Mouse (Mus musculus) left cerebral cortex, adult 2 months (tissue): ENCODE data around the gene Hoxc5. TPM values are rescaled to one million over a fixed set of nuclear protein-coding genes. Genes with fewer than 3 reads are reported as not detected.

Source experiments
- DNase-seq, 2 experiments: peaks; one replicate each; pipeline ENCODE4 v3.0.0; 2021 to 2022; ENCODE audit warnings: low spot score in 2 of 2, mixed read lengths in 1 of 2; ENCODE audit errors: extremely low spot score in 1 of 2
- H3K27ac ChIP-seq: fragments of 200-600 bp; 2 replicates; pipeline ENCODE4 v1.8.1; 2022
- H3K4me3 ChIP-seq: fragments of 200-600 bp; 2 replicates; pipeline ENCODE4 v1.8.1; 2022
- CTCF ChIP-seq: fragments of 200-600 bp; IDR thresholded peaks from 2 replicates; pipeline ENCODE4 v1.8.1; 2022; ENCODE audit warnings: antibody characterized with exemption, mild to moderate bottlenecking, moderate library complexity
- intact Hi-C: fragments of 180-260 bp; cut with DNase I; formaldehyde crosslinking; loops from one replicate; pipeline ENCODE4 v1.15.1; 2025
- total RNA-seq, 2 experiments: library from RNA; stranded (reverse); gene quantifications; 2 replicates each; pipeline ENCODE4 v1.2.3; 2021

The Hoxc5 gene
- total RNA-seq, 2 experiments from 2014 or later: not detected

GRCm38 (mm10) chr15:102999955-103000354 is 32.7 kb downstream of the Hoxc5 start:
- H3K27ac ChIP-seq: no peak overlapping the region
- intact Hi-C loops: no loop called here
- H3K4me3 ChIP-seq: no peak overlapping the region
- TF ChIP-seq CTCF: no peak
- no peak for DNase-seq

- DNase-seq: no peak
- no peak overlapping the region for H3K4me3 ChIP-seq
- H3K27ac ChIP-seq: no peak overlapping the region
- intact Hi-C loops: no loop called here
- TF ChIP-seq CTCF: no peak
These were observed 33.3 kb downstream of the Hoxc5 start for GRCm38 (mm10) chr15:103000501-103000901.

GRCm38 (mm10) chr15:103001370-103001769 is 34.1 kb downstream of the Hoxc5 start:
- TF ChIP-seq CTCF: no peak
- Histone ChIP-seq H3K4me3 (no peak overlapping the region), H3K27ac (no peak overlapping the region)
- DNase-seq: no peak
- intact Hi-C loops: no loop called here

- no peak for TF ChIP-seq CTCF
- Histone ChIP-seq H3K4me3 (no peak overlapping the region), H3K27ac (no peak overlapping the region)
- DNase-seq: no peak
- intact Hi-C loops: no loop called here
These were observed 34.9 kb downstream of the Hoxc5 start for GRCm38 (mm10) chr15:103002156-103002555.

GRCm38 (mm10) chr15:103002821-103003448 is 35.7 kb downstream of the Hoxc5 start:
- H3K27ac ChIP-seq: no peak overlapping the region
- no peak overlapping the region for H3K4me3 ChIP-seq
- no peak for TF ChIP-seq CTCF
- DNase-seq: no peak
- intact Hi-C loops: no loop called here

GRCm38 (mm10) chr15:103005308-103005707 is 38.1 kb downstream of the Hoxc5 start:
- Histone ChIP-seq H3K4me3 (no peak overlapping the region), H3K27ac (no peak overlapping the region)
- intact Hi-C loops: no loop called here
- no peak for DNase-seq
- TF ChIP-seq CTCF: no peak

GRCm38 (mm10) chr15:103005797-103006196 is 38.6 kb downstream of the Hoxc5 start:
- Histone ChIP-seq H3K4me3 (no peak overlapping the region), H3K27ac (no peak overlapping the region)
- no peak for DNase-seq
- intact Hi-C loops: no loop called here
- no peak for TF ChIP-seq CTCF

- intact Hi-C loops: no loop called here
- no peak for TF ChIP-seq CTCF
- DNase-seq: no peak
- Histone ChIP-seq H3K27ac (no peak overlapping the region), H3K4me3 (no peak overlapping the region)
These were observed 39.1 kb downstream of the Hoxc5 start for GRCm38 (mm10) chr15:103006326-103006725.

- no peak for TF ChIP-seq CTCF
- Histone ChIP-seq H3K4me3 (no peak overlapping the region), H3K27ac (no peak overlapping the region)
- intact Hi-C loops: loop anchor here (5.0 to 10.0 kb wide), 2 partner anchors 113 to 305 kb away; partner anchors contain the start of gene Gpr84
- no peak for DNase-seq
These were observed 42.2 kb downstream of the Hoxc5 start for GRCm38 (mm10) chr15:103009265-103010111.

- Histone ChIP-seq H3K4me3 (no peak overlapping the region), H3K27ac (no peak overlapping the region)
- TF ChIP-seq CTCF: no peak
- no peak for DNase-seq
- intact Hi-C loops: loop anchor here (5.0 to 10.0 kb wide), 2 partner anchors 112 to 305 kb away; partner anchors contain the start of gene Gpr84
These were observed 43.0 kb downstream of the Hoxc5 start for GRCm38 (mm10) chr15:103010112-103010846.

- no peak overlapping the region for H3K27ac ChIP-seq
- H3K4me3 ChIP-seq: no peak overlapping the region
- no peak for TF ChIP-seq CTCF
- intact Hi-C loops: loop anchor here (5.0 to 10.0 kb wide), 2 partner anchors 111 to 304 kb away; partner anchors contain the start of gene Gpr84
- DNase-seq: no peak
These were observed 43.8 kb downstream of the Hoxc5 start for GRCm38 (mm10) chr15:103010847-103011555.
